Mouse (Mus musculus): ENCODE measurements around the gene Cadps. TPM values are rescaled to one million over a fixed set of nuclear protein-coding genes. Genes with fewer than 3 reads are reported as not detected.

Gene Cadps
- polyA plus RNA-seq, 1 experiment, result not detected

GRCm38 (mm10) chr14:12341789-12342457, 481.0 kb downstream of the Cadps start:
- H3K4me1 ChIP-seq (ENCODE audit: control insufficient read depth, insufficient read depth, insufficient read length, low read length), result no peaks in the 10 kb centered on the region
- H3K4me3 ChIP-seq (ENCODE audit: insufficient read depth, low read depth, low read length), result no peak overlapping the region
- no peak overlapping the region for H3K27ac ChIP-seq (replicated peaks; ENCODE audit: low read depth, low read length)

GRCm38 (mm10) chr14:12341075-12341788, 481.6 kb downstream of the Cadps start:
- no peak overlapping the region for H3K27ac ChIP-seq (replicated peaks; ENCODE audit: low read depth, low read length)
- H3K4me3 ChIP-seq (ENCODE audit: insufficient read depth, low read depth, low read length), result no peak overlapping the region
- H3K4me1 ChIP-seq (ENCODE audit: control insufficient read depth, insufficient read depth, insufficient read length, low read length), result no peaks in the 10 kb centered on the region

GRCm38 (mm10) chr14:12340238-12341074, 482.4 kb downstream of the Cadps start:
- Histone ChIP-seq H3K4me1 (ENCODE audit: control insufficient read depth, insufficient read depth, insufficient read length, low read length) (no peaks in the 10 kb centered on the region), H3K4me3 (ENCODE audit: insufficient read depth, low read depth, low read length) (no peak overlapping the region), H3K27ac (replicated peaks; ENCODE audit: low read depth, low read length) (no peak overlapping the region)

- H3K27ac ChIP-seq (replicated peaks; ENCODE audit: low read depth, low read length), result no peak overlapping the region
- no peak overlapping the region for H3K4me3 ChIP-seq (ENCODE audit: insufficient read depth, low read depth, low read length)
- H3K4me1 ChIP-seq (ENCODE audit: control insufficient read depth, insufficient read depth, insufficient read length, low read length), result no peaks in the 10 kb centered on the region
These were observed 483.9 kb downstream of the Cadps start for GRCm38 (mm10) chr14:12338811-12339565.

- H3K4me1 ChIP-seq (ENCODE audit: control insufficient read depth, insufficient read depth, insufficient read length, low read length), result no peaks in the 10 kb centered on the region
- no peak overlapping the region for H3K4me3 ChIP-seq (ENCODE audit: insufficient read depth, low read depth, low read length)
- no peak overlapping the region for H3K27ac ChIP-seq (replicated peaks; ENCODE audit: low read depth, low read length)
These were observed 484.7 kb downstream of the Cadps start for GRCm38 (mm10) chr14:12337998-12338809.

- Histone ChIP-seq H3K4me3 (ENCODE audit: insufficient read depth, low read depth, low read length) (no peak overlapping the region), H3K27ac (replicated peaks; ENCODE audit: low read depth, low read length) (no peak overlapping the region), H3K4me1 (ENCODE audit: control insufficient read depth, insufficient read depth, insufficient read length, low read length) (no peaks in the 10 kb centered on the region)
These were observed 485.4 kb downstream of the Cadps start for GRCm38 (mm10) chr14:12337421-12337997.

GRCm38 (mm10) chr14:12334925-12335324, 488.0 kb downstream of the Cadps start:
- H3K4me1 ChIP-seq (ENCODE audit: control insufficient read depth, insufficient read depth, insufficient read length, low read length), result no peaks in the 10 kb centered on the region
- no peak overlapping the region for H3K4me3 ChIP-seq (ENCODE audit: insufficient read depth, low read depth, low read length)
- H3K27ac ChIP-seq (replicated peaks; ENCODE audit: low read depth, low read length), result no peak overlapping the region

GRCm38 (mm10) chr14:12333622-12334021, 489.3 kb downstream of the Cadps start:
- Histone ChIP-seq H3K27ac (replicated peaks; ENCODE audit: low read depth, low read length) (no peak overlapping the region), H3K4me1 (ENCODE audit: control insufficient read depth, insufficient read depth, insufficient read length, low read length) (no peaks in the 10 kb centered on the region), H3K4me3 (ENCODE audit: insufficient read depth, low read depth, low read length) (no peak overlapping the region)
